Mouse (Mus musculus): ENCODE measurements around the gene Gm4707. TPM values are rescaled to one million over a fixed set of nuclear protein-coding genes. Genes with fewer than 3 reads are reported as not detected.
A peak's percentile ranks its signal among the peaks of the same experiment; 100 is the strongest.

The Gm4707 gene
- polyA plus RNA-seq, 1 experiment from 2014 or later = 3.4 TPM

DNA sequence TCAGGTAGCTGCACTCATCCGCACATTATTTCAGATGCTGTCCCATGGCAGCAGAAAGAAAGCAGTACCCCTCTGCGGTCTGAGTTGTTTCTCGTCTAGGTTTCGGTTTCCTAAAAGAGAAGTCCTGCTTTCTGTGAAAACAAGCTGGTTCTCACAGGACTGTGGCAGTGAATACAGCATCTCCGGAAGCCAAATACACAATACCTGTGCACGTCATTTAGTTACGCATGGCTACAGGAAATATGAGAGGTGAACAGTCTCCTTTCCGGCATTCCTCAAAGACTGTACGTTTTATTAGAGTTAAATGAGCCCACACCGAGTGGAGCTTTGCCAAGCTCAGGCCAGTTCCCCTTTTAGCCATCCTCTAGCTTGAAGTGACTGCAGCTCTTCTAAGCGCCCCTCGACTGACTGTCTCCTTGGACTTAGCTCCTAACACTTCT, 26.1 kb upstream of the Gm4707 start:
- Histone ChIP-seq H3K27me3 (ENCODE audit: control insufficient read depth, insufficient read depth, low read length) (no peaks in the 10 kb centered on the region), H3K27ac (replicated peaks in 1 of 2; ENCODE audit: control insufficient read depth in 1 of 2, insufficient read depth in 1 of 2, low read depth in 2 of 2, low read length in 2 of 2) (peak overlapping the region; percentile 10 to 33; a peak in 2 of 4 replicates), H3K9me3 (ENCODE audit: control insufficient read depth, low read length) (no peaks in the 10 kb centered on the region), H3K36me3 (ENCODE audit: control insufficient read depth, insufficient read depth, low read length) (no peaks in the 10 kb centered on the region), H3K9ac (ENCODE audit: low read length) (no peak overlapping the region), H3K4me3 (ENCODE audit: control insufficient read depth in 1 of 2, insufficient read depth in 1 of 2, low read depth in 1 of 2, low read length in 2 of 2) (no peak overlapping the region), H3K4me1 (ENCODE audit: control insufficient read depth in 2 of 2, insufficient read depth in 2 of 2, low read length in 2 of 2) (peaks cover 5 to 7% of the 10 kb centered on the region in 2 experiments; a peak in 2 of 4 replicates), H3K4me2 (ENCODE audit: low read length) (peak overlapping the region; percentile 28)
- no peak for ATAC-seq (ENCODE audit: insufficient number of reproducible peaks, insufficient read depth, low FRiP score, low read depth)
- 63% methylated on average over 12 of the region's 12 CpGs for WGBS

DNA sequence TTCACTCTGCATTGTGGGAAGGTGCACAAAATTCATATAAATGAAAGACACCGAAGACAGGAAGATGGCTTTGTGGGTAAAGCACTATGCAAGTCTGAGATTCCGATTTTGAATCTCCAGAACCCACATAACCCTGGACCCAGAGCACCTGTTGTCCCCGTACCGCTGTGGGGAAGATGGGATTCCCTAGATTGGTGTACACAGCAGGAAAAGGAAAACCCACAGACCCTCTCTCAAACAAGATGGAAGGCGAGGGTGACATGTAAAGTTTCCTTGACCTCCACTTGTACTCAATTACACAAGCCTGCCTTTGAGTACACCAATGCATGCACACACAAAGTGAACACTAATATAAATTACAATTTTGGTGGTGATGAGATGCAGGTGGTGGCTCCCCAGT, 25.0 kb upstream of the Gm4707 start:
- Histone ChIP-seq H3K9ac (ENCODE audit: low read length) (no peak overlapping the region), H3K9me3 (ENCODE audit: control insufficient read depth, low read length) (no peaks in the 10 kb centered on the region), H3K27ac (replicated peaks in 1 of 2; ENCODE audit: control insufficient read depth in 1 of 2, insufficient read depth in 1 of 2, low read depth in 2 of 2, low read length in 2 of 2) (no peak overlapping the region), H3K27me3 (ENCODE audit: control insufficient read depth, insufficient read depth, low read length) (no peaks in the 10 kb centered on the region), H3K36me3 (ENCODE audit: control insufficient read depth, insufficient read depth, low read length) (no peaks in the 10 kb centered on the region), H3K4me1 (ENCODE audit: control insufficient read depth in 2 of 2, insufficient read depth in 2 of 2, low read length in 2 of 2) (peaks cover 5% of the 10 kb centered on the region in 2 experiments; a peak in 2 of 4 replicates), H3K4me2 (ENCODE audit: low read length) (no peak overlapping the region), H3K4me3 (ENCODE audit: control insufficient read depth in 1 of 2, insufficient read depth in 1 of 2, low read depth in 1 of 2, low read length in 2 of 2) (no peak overlapping the region)
- no peak for ATAC-seq (ENCODE audit: insufficient number of reproducible peaks, insufficient read depth, low FRiP score, low read depth)
- WGBS = 88% methylated on average over 5 of the region's 5 CpGs

DNA sequence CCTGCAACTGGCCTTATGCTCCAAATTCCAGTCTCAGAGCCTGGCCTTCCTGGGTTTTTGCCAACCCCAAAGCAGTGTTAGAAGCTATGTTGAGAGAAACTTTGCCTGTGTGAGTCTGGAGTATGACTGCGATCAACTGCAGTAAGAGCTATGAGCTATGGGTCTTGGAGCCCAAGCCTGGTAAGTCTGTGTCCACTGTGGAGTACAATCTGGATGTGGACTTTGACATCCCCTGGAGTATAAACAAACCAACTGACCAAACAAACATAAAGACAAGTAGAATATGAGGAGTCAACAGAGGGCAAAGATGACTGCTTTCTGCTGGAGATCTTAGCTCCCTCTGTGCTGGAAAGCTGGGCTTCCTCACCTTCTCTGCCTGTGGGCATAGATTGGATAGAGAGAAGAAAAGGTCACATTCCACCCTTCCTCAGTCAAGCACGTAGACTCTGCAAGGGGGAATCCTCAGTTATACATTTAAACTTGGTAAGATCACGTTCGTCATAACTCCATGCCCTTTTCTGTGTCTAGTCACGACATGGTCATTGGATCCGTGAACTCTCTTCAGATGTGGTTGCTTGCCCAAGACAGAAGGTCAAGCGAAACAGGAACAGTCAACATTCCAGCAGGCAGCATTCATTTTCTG, 23.8 kb upstream of the Gm4707 start:
- H3K27ac ChIP-seq (replicated peaks in 1 of 2; ENCODE audit: control insufficient read depth in 1 of 2, insufficient read depth in 1 of 2, low read depth in 2 of 2, low read length in 2 of 2) = no peak overlapping the region
- no peak for ATAC-seq (ENCODE audit: insufficient number of reproducible peaks, insufficient read depth, low FRiP score, low read depth)
- no peak overlapping the region for H3K4me2 ChIP-seq (ENCODE audit: low read length)
- no peaks in the 10 kb centered on the region for H3K36me3 ChIP-seq (ENCODE audit: control insufficient read depth, insufficient read depth, low read length)
- WGBS = 85% methylated on average over 7 of the region's 7 CpGs
- peaks cover 5% of the 10 kb centered on the region in 2 experiments; a peak in 2 of 4 replicates for H3K4me1 ChIP-seq (ENCODE audit: control insufficient read depth in 2 of 2, insufficient read depth in 2 of 2, low read length in 2 of 2)
- H3K27me3 ChIP-seq (ENCODE audit: control insufficient read depth, insufficient read depth, low read length) = no peaks in the 10 kb centered on the region
- no peaks in the 10 kb centered on the region for H3K9me3 ChIP-seq (ENCODE audit: control insufficient read depth, low read length)
- no peak overlapping the region for H3K4me3 ChIP-seq (ENCODE audit: control insufficient read depth in 1 of 2, insufficient read depth in 1 of 2, low read depth in 1 of 2, low read length in 2 of 2)
- H3K9ac ChIP-seq (ENCODE audit: low read length) = no peak overlapping the region

DNA sequence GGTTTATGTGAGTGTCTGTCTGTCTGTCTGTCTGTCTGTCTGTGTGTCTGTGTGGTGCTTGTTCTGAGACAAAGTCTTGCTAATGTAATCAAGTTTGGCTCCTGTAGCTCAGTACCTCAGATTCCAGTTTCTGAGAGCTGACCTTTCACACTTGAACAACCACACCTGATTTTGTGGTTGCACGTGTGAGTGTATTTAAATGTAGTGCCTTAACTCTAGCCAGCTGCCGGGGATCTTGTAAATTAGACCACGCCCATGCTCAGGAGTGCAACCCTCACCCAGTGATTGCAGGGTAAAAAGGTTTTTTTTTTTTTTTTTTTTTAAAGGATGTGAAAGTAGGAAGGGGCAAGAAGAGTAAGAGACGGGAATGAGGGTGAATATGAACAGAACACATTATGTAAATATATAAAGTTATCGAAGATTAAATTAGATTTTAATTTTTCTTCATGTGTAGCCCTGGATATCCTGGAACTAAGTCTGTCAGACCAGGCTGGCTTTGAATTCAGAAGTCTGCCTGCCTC, 19.7 kb upstream of the Gm4707 start:
- ATAC-seq (ENCODE audit: insufficient number of reproducible peaks, insufficient read depth, low FRiP score, low read depth) = no peak
- H3K9ac ChIP-seq (ENCODE audit: low read length) = no peak overlapping the region
- H3K4me3 ChIP-seq (ENCODE audit: control insufficient read depth in 1 of 2, insufficient read depth in 1 of 2, low read depth in 1 of 2, low read length in 2 of 2) = no peak overlapping the region
- no peaks in the 10 kb centered on the region for H3K9me3 ChIP-seq (ENCODE audit: control insufficient read depth, low read length)
- H3K27me3 ChIP-seq (ENCODE audit: control insufficient read depth, insufficient read depth, low read length) = no peaks in the 10 kb centered on the region
- no peak overlapping the region for H3K4me2 ChIP-seq (ENCODE audit: low read length)
- WGBS = 62% methylated on average over 5 of the region's 5 CpGs
- H3K36me3 ChIP-seq (ENCODE audit: control insufficient read depth, insufficient read depth, low read length) = no peaks in the 10 kb centered on the region
- no peak overlapping the region for H3K27ac ChIP-seq (replicated peaks in 1 of 2; ENCODE audit: control insufficient read depth in 1 of 2, insufficient read depth in 1 of 2, low read depth in 2 of 2, low read length in 2 of 2)
- H3K4me1 ChIP-seq (ENCODE audit: control insufficient read depth in 2 of 2, insufficient read depth in 2 of 2, low read length in 2 of 2) = 0 out of 4 replicates have a peak, but pooled peaks cover 0 to under 1% of the 10 kb centered on the region in 2 experiments

DNA sequence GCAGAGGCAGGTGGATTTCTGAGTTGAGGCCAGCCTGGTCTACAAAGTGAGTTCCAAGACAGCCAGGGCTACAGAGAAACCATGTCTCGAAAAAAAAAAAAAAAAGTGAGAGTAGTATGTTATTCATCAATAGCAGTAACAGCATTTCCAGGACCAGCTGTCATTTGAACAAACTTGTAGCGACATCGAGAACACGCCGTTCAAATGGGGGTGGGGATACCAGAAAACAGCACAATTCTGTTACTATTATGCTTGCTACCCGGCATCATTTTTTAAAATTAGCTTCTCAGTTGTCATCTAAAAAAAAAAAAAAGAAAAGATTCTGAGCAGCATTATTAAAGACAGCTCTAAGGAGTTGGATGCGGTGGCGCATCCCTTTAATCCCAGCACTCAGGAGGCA, 17.8 kb upstream of the Gm4707 start:
- H3K4me1 ChIP-seq (ENCODE audit: control insufficient read depth in 2 of 2, insufficient read depth in 2 of 2, low read length in 2 of 2) = peaks cover 3 to 8% of the 10 kb centered on the region in 2 experiments
- no peaks in the 10 kb centered on the region for H3K27me3 ChIP-seq (ENCODE audit: control insufficient read depth, insufficient read depth, low read length)
- H3K9ac ChIP-seq (ENCODE audit: low read length) = no peak overlapping the region
- no peaks in the 10 kb centered on the region for H3K9me3 ChIP-seq (ENCODE audit: control insufficient read depth, low read length)
- no peak overlapping the region for H3K27ac ChIP-seq (replicated peaks in 1 of 2; ENCODE audit: control insufficient read depth in 1 of 2, insufficient read depth in 1 of 2, low read depth in 2 of 2, low read length in 2 of 2)
- no peaks in the 10 kb centered on the region for H3K36me3 ChIP-seq (ENCODE audit: control insufficient read depth, insufficient read depth, low read length)
- no peak overlapping the region for H3K4me3 ChIP-seq (ENCODE audit: control insufficient read depth in 1 of 2, insufficient read depth in 1 of 2, low read depth in 1 of 2, low read length in 2 of 2)
- ATAC-seq (ENCODE audit: insufficient number of reproducible peaks, insufficient read depth, low FRiP score, low read depth) = no peak
- 97% methylated on average over 8 of the region's 8 CpGs for WGBS
- H3K4me2 ChIP-seq (ENCODE audit: low read length) = no peak overlapping the region

DNA sequence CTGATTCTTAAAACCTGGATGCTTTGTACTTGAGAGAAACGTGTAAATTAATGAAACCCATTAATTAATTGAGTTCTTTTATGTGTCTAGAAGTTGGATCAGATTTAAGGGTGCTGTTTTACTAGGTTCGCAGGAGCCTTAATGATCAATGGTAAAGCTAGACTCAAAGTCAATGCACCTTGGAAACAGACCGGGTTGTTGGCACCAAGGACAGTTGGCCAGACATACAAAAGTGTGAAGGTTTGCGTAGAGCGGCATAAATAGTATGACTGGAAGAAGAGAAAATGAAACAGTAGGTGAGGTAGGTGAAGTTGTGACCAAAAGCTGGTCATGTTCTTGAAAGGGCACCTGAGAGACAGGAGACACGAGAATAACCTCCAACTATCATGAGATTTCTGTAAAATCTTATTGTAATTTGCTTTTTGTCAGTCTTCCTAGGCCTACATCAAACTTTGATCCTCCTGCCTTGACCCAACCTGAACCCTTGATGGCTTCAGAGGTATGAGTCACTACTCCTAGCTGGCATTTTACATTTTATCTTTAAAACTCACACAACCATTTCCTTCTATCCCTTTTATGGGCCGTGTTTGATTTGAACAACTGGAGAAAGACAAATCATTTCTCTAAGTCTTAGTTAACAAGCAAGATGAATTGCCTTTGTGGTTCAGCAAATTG, 16.8 kb upstream of the Gm4707 start:
- no peaks in the 10 kb centered on the region for H3K36me3 ChIP-seq (ENCODE audit: control insufficient read depth, insufficient read depth, low read length)
- no peaks in the 10 kb centered on the region for H3K27me3 ChIP-seq (ENCODE audit: control insufficient read depth, insufficient read depth, low read length)
- H3K4me1 ChIP-seq (ENCODE audit: control insufficient read depth in 2 of 2, insufficient read depth in 2 of 2, low read length in 2 of 2) = peaks cover 3 to 8% of the 10 kb centered on the region in 2 experiments
- WGBS = 79% methylated on average over 7 of the region's 7 CpGs
- no peak overlapping the region for H3K27ac ChIP-seq (replicated peaks in 1 of 2; ENCODE audit: control insufficient read depth in 1 of 2, insufficient read depth in 1 of 2, low read depth in 2 of 2, low read length in 2 of 2)
- ATAC-seq (ENCODE audit: insufficient number of reproducible peaks, insufficient read depth, low FRiP score, low read depth) = no peak
- H3K4me3 ChIP-seq (ENCODE audit: control insufficient read depth in 1 of 2, insufficient read depth in 1 of 2, low read depth in 1 of 2, low read length in 2 of 2) = peak overlapping the region in 1 of 2 experiments; percentile 91; a peak in 1 of 4 replicates
- H3K9ac ChIP-seq (ENCODE audit: low read length) = peak overlapping the region; percentile 84
- peak overlapping the region; percentile 90 for H3K4me2 ChIP-seq (ENCODE audit: low read length)
- H3K9me3 ChIP-seq (ENCODE audit: control insufficient read depth, low read length) = no peaks in the 10 kb centered on the region

DNA sequence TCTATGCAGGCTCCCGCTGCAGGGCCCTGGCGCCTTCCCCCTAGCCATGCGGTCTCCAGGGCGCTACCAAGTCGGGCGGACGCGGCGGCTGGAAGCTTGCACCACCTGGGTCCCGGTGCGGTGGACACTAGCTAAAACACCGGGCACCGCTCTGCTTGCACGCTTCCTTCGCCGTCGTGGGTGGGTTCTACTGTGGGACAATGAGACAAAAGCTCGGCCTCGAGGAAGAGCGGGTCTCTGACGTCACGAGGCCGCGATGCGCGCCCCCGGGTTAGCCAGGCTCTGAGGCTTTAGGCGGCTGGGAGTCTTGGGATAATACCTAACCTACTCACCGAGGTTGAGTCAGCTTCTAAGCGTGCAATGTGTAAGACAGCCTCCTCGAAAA, 16.0 kb upstream of the Gm4707 start:
- Histone ChIP-seq H3K27ac (replicated peaks in 1 of 2; ENCODE audit: control insufficient read depth in 1 of 2, insufficient read depth in 1 of 2, low read depth in 2 of 2, low read length in 2 of 2) (peak overlapping the region; percentile 96 to 99), H3K4me2 (ENCODE audit: low read length) (peak overlapping the region; percentile 90), H3K4me3 (ENCODE audit: control insufficient read depth in 1 of 2, insufficient read depth in 1 of 2, low read depth in 1 of 2, low read length in 2 of 2) (peak overlapping the region; percentile 86 to 91), H3K27me3 (ENCODE audit: control insufficient read depth, insufficient read depth, low read length) (no peaks in the 10 kb centered on the region), H3K9me3 (ENCODE audit: control insufficient read depth, low read length) (no peaks in the 10 kb centered on the region), H3K9ac (ENCODE audit: low read length) (peak overlapping the region; percentile 84), H3K36me3 (ENCODE audit: control insufficient read depth, insufficient read depth, low read length) (no peaks in the 10 kb centered on the region), H3K4me1 (ENCODE audit: control insufficient read depth in 2 of 2, insufficient read depth in 2 of 2, low read length in 2 of 2) (peaks cover 3 to 8% of the 10 kb centered on the region in 2 experiments)
- under 1% methylated on average over 29 of the region's 31 CpGs for WGBS
- ATAC-seq (ENCODE audit: insufficient number of reproducible peaks, insufficient read depth, low FRiP score, low read depth) = peak; percentile 63
